Mouse (Mus musculus) gastrocnemius, postnatal 36 days (tissue): Measurements from ENCODE around the gene Ptpn3. TPM values are rescaled to one million over a fixed set of nuclear protein-coding genes. Genes with fewer than 3 reads are reported as not detected.
"Not testable (repeated sequence)": the region's sequence is repeated elsewhere in the genome, so short reads cannot be mapped to it uniquely, and the experiment has no call there.

Experiments
- DNase-seq, 2 experiments: peaks; one replicate each; pipeline ENCODE4 v3.0.0; 2022
- intact Hi-C: fragments of 180-260 bp; cut with DNase I; formaldehyde crosslinking; loops from one replicate; pipeline ENCODE4 v1.15.1; 2025
- total RNA-seq, 2 experiments: library from RNA; stranded (reverse); gene quantifications; 2 replicates each; pipeline ENCODE4 v1.2.3; 2021

Ptpn3 gene
- total RNA-seq, 2 experiments from 2014 or later: 37.5 to 41.5 TPM

- no peak for DNase-seq
Measured at GRCm38 (mm10) chr4:57236513-57236912, 65.1 kb downstream of the Ptpn3 start.

GRCm38 (mm10) chr4:57235741-57236140 is 65.9 kb downstream of the Ptpn3 start:
- intact Hi-C loops: no loop called here
- DNase-seq: no peak

More at GRCm38 (mm10) chr4:57236513-57236912, 65.1 kb downstream of the Ptpn3 start:
- intact Hi-C loops: no loop called here

GRCm38 (mm10) chr4:57234348-57234747 is 67.3 kb downstream of the Ptpn3 start:
- intact Hi-C loops: no loop called here
- DNase-seq: no peak

GRCm38 (mm10) chr4:57232439-57232838 is 69.2 kb downstream of the Ptpn3 start:
- intact Hi-C loops: no loop called here
- no peak for DNase-seq

- DNase-seq: no peak
- intact Hi-C loops: no loop called here
Measured at GRCm38 (mm10) chr4:57231323-57231722, 70.3 kb downstream of the Ptpn3 start.

- intact Hi-C loops: no loop called here
Measured at GRCm38 (mm10) chr4:57230341-57230740, 71.3 kb downstream of the Ptpn3 start.

GRCm38 (mm10) chr4:57228601-57229520 is 72.8 kb downstream of the Ptpn3 start:
- intact Hi-C loops: no loop called here
- no peak for DNase-seq

More at GRCm38 (mm10) chr4:57230341-57230740, 71.3 kb downstream of the Ptpn3 start:
- no peak for DNase-seq

- intact Hi-C loops: no loop called here
Measured at GRCm38 (mm10) chr4:57224776-57225175, 76.9 kb downstream of the Ptpn3 start.

GRCm38 (mm10) chr4:57217746-57218145 is 83.9 kb downstream of the Ptpn3 start:
- no peak for DNase-seq
- intact Hi-C loops: no loop called here

More at GRCm38 (mm10) chr4:57224776-57225175, 76.9 kb downstream of the Ptpn3 start:
- no peak for DNase-seq

- intact Hi-C loops: no loop called here
Measured at GRCm38 (mm10) chr4:57216535-57216934, 85.1 kb downstream of the Ptpn3 start.

GRCm38 (mm10) chr4:57214852-57215251 is 86.8 kb downstream of the Ptpn3 start:
- DNase-seq: no peak
- intact Hi-C loops: no loop called here

More at GRCm38 (mm10) chr4:57216535-57216934, 85.1 kb downstream of the Ptpn3 start:
- no peak for DNase-seq

- intact Hi-C loops: no loop called here
- no peak for DNase-seq
Measured at GRCm38 (mm10) chr4:57214114-57214513, 87.5 kb downstream of the Ptpn3 start.

GRCm38 (mm10) chr4:57211706-57212105 is 89.9 kb downstream of the Ptpn3 start:
- no peak for DNase-seq
- intact Hi-C loops: no loop called here

GRCm38 (mm10) chr4:57205908-57206307 is 95.7 kb downstream of the Ptpn3 start:
- intact Hi-C loops: loop anchor here (5.0 kb wide), 1 partner anchor 571 kb away; no protein-coding TSS in a partner anchor
- no peak for DNase-seq

GRCm38 (mm10) chr4:57204780-57205179 is 96.9 kb downstream of the Ptpn3 start:
- intact Hi-C loops: loop anchor here (5.0 kb wide), 1 partner anchor 573 kb away; no protein-coding TSS in a partner anchor
- DNase-seq: peak; percentile 49 to 74

- intact Hi-C loops: no loop called here
- DNase-seq: peak; percentile 27 to 46
Measured at GRCm38 (mm10) chr4:57202660-57203361, 98.8 kb downstream of the Ptpn3 start.

GRCm38 (mm10) chr4:57202132-57202531 is 99.5 kb downstream of the Ptpn3 start:
- DNase-seq: no peak
- intact Hi-C loops: no loop called here

GRCm38 (mm10) chr4:57200661-57201060 is 101.0 kb downstream of the Ptpn3 start:
- intact Hi-C loops: no loop called here
- no peak for DNase-seq

GRCm38 (mm10) chr4:57198666-57199393 is 102.8 kb downstream of the Ptpn3 start:
- DNase-seq, intact Hi-C loops: not testable (repeated sequence)

- intact Hi-C loops: no loop called here
- no peak for DNase-seq
Measured at GRCm38 (mm10) chr4:57191543-57192283, 109.9 kb downstream of the Ptpn3 start.
